Mouse (Mus musculus): ENCODE data around the gene Lenep.

Lenep gene

GRCm38 (mm10) chr3:89377831-89378230 lies 24.8 kb downstream of the Lenep start:
- no peak for DNase-seq (ENCODE audit: low spot score)

- no peak for DNase-seq (ENCODE audit: low spot score)
Measured at GRCm38 (mm10) chr3:89373581-89374231, 28.9 kb downstream of the Lenep start.

- peak; percentile 59 for DNase-seq (ENCODE audit: low spot score)
Measured at GRCm38 (mm10) chr3:89367338-89367737, 35.3 kb downstream of the Lenep start.

- peak; percentile 58 for DNase-seq (ENCODE audit: low spot score)
Measured at GRCm38 (mm10) chr3:89365486-89366414, 36.8 kb downstream of the Lenep start.

- no peak for DNase-seq (ENCODE audit: low spot score)
Measured at GRCm38 (mm10) chr3:89365153-89365485, 37.5 kb downstream of the Lenep start, which contains the start of gene Dcst1. Dcst1 (minus strand) TSS chr3:89365253.

- DNase-seq (ENCODE audit: low spot score): no peak
Measured at GRCm38 (mm10) chr3:89364631-89365030, 38.0 kb downstream of the Lenep start.

GRCm38 (mm10) chr3:89361675-89362074 lies 40.9 kb downstream of the Lenep start, which contains the start of gene Dcst2:
Dcst2 (plus strand) TSS chr3:89361975.
- DNase-seq (ENCODE audit: low spot score): no peak

- DNase-seq (ENCODE audit: low spot score): no peak
Measured at GRCm38 (mm10) chr3:89360237-89360636, 42.4 kb downstream of the Lenep start.

GRCm38 (mm10) chr3:89359630-89360029 lies 43.0 kb downstream of the Lenep start:
- DNase-seq (ENCODE audit: low spot score): no peak

- DNase-seq (ENCODE audit: low spot score): no peak
Measured at GRCm38 (mm10) chr3:89356029-89356428, 46.6 kb downstream of the Lenep start.

GRCm38 (mm10) chr3:89355512-89355902 lies 47.1 kb downstream of the Lenep start:
- DNase-seq (ENCODE audit: low spot score): no peak

GRCm38 (mm10) chr3:89354816-89355511 lies 47.6 kb downstream of the Lenep start:
- DNase-seq (ENCODE audit: low spot score): peak; percentile 73

GRCm38 (mm10) chr3:89351271-89351670 lies 51.3 kb downstream of the Lenep start:
- DNase-seq (ENCODE audit: low spot score): no peak
